Mouse (Mus musculus) embryonic facial prominence, embryonic 10.5 days (tissue): ENCODE measurements around the gene Oasl2. TPM values are rescaled to one million over a fixed set of nuclear protein-coding genes. Genes with fewer than 3 reads are reported as not detected.
"Not testable (repeated sequence)": the region's sequence is repeated elsewhere in the genome, so short reads cannot be mapped to it uniquely, and the experiment has no call there.

Experiments used
- DNase-seq: peaks from one replicate; pipeline ENCODE4 v3.0.0-alpha.2; 2017; ENCODE audit warnings: low spot score
- H3K27ac ChIP-seq: fragments of 300-500 bp; sonication (generic); replicated peaks from 2 replicates; pipeline ENCODE4 v1.5.1; 2016; ENCODE audit warnings: mild to moderate bottlenecking
- H3K27me3 ChIP-seq: fragments of 300-500 bp; sonication (generic); replicated peaks from 2 replicates; pipeline ENCODE4 v1.6.1; 2016; ENCODE audit warnings: low read depth, mild to moderate bottlenecking; ENCODE audit not compliant: poor library complexity, severe bottlenecking
- H3K36me3 ChIP-seq: fragments of 300-500 bp; sonication (generic); replicated peaks from 2 replicates; pipeline ENCODE4 v1.6.1; 2016; ENCODE audit warnings: mild to moderate bottlenecking, moderate library complexity
- H3K4me1 ChIP-seq: fragments of 300-500 bp; sonication (generic); 2 replicates; pipeline ENCODE4 v1.6.1; 2016
- H3K4me3 ChIP-seq: fragments of 300-500 bp; sonication (generic); 2 replicates; pipeline ENCODE4 v1.5.1; 2016; ENCODE audit warnings: mild to moderate bottlenecking, moderate library complexity
- H3K9me3 ChIP-seq: fragments of 300-500 bp; sonication (generic); 2 replicates; pipeline ENCODE4 v1.6.1; 2016; ENCODE audit warnings: mild to moderate bottlenecking
- WGBS: fragments of 180-500 bp; shearing (Covaris S2); methylation state at CpG from one replicate; pipeline ENCODE4 v1.1.7; 2016; 5-methylcytosine and 5-hydroxymethylcytosine counted together
- polyA plus RNA-seq: library from polyadenylated mRNA; unstranded; fragments of >200 nt; fragmentation: Nextera tagmentation; extraction: Ambion mirVana; gene quantifications from 2 replicates; pipeline ENCODE4 v1.2.1, GENCODE M21; 2016

Oasl2 gene
- polyA plus RNA-seq, 1 experiment from 2014 or later: 0.72 TPM

- H3K27ac ChIP-seq, DNase-seq, H3K4me3 ChIP-seq, H3K9me3 ChIP-seq, H3K36me3 ChIP-seq, H3K27me3 ChIP-seq: not testable (repeated sequence)
- peaks cover 21% of the 10 kb centered on the region for H3K4me1 ChIP-seq
- WGBS: 85% methylated on average over 6 of the region's 7 CpGs
These were observed 14.4 kb upstream of the Oasl2 start for GRCm38 (mm10) chr5:114882319-114882718.

- Histone ChIP-seq H3K9me3 (no peaks in the 10 kb centered on the region), H3K4me1 (peaks cover 14% of the 10 kb centered on the region), H3K27me3 (no peaks in the 10 kb centered on the region), H3K27ac (no peak overlapping the region), H3K36me3 (no peaks in the 10 kb centered on the region), H3K4me3 (no peak overlapping the region)
- WGBS: 93% methylated on average over 11 of the region's 11 CpGs
- no peak for DNase-seq
These were observed 13.7 kb upstream of the Oasl2 start for GRCm38 (mm10) chr5:114883022-114883421.

- H3K27me3 ChIP-seq: no peaks in the 10 kb centered on the region
- no peak overlapping the region for H3K27ac ChIP-seq
- WGBS: 89% methylated on average over 6 of the region's 6 CpGs
- no peaks in the 10 kb centered on the region for H3K36me3 ChIP-seq
- DNase-seq: no peak
- H3K9me3 ChIP-seq: no peaks in the 10 kb centered on the region
- peaks cover 9% of the 10 kb centered on the region for H3K4me1 ChIP-seq
- H3K4me3 ChIP-seq: no peak overlapping the region
These were observed 9.9 kb upstream of the Oasl2 start for GRCm38 (mm10) chr5:114886801-114887200.

- Histone ChIP-seq H3K27me3 (no peaks in the 10 kb centered on the region), H3K9me3 (no peaks in the 10 kb centered on the region), H3K27ac (no peak overlapping the region), H3K36me3 (no peaks in the 10 kb centered on the region), H3K4me1 (peaks cover 9% of the 10 kb centered on the region), H3K4me3 (no peak overlapping the region)
- 64% methylated on average over 2 of the region's 2 CpGs for WGBS
- DNase-seq: no peak
These were observed 7.7 kb upstream of the Oasl2 start for GRCm38 (mm10) chr5:114888995-114889394.

- H3K27ac ChIP-seq: no peak overlapping the region
- H3K4me1 ChIP-seq: peaks cover 15% of the 10 kb centered on the region
- DNase-seq: no peak
- H3K27me3 ChIP-seq: no peaks in the 10 kb centered on the region
- H3K36me3 ChIP-seq: no peaks in the 10 kb centered on the region
- no peaks in the 10 kb centered on the region for H3K9me3 ChIP-seq
- no peak overlapping the region for H3K4me3 ChIP-seq
- WGBS: 87% methylated on average over 4 of the region's 4 CpGs
These were observed 1.2 kb upstream of the Oasl2 start for GRCm38 (mm10) chr5:114895542-114895941.

GRCm38 (mm10) chr5:114897374-114897793, 648 bp downstream of the Oasl2 start:
- H3K27me3 ChIP-seq: no peaks in the 10 kb centered on the region
- peak overlapping the region; percentile 30; the same call in 1 of the 2 replicates for H3K4me3 ChIP-seq
- H3K27ac ChIP-seq: no peak overlapping the region
- H3K36me3 ChIP-seq: no peaks in the 10 kb centered on the region
- H3K9me3 ChIP-seq: no peaks in the 10 kb centered on the region
- peak; percentile 20 for DNase-seq
- WGBS: 8% methylated on average over 7 of the region's 7 CpGs
- H3K4me1 ChIP-seq: peaks cover 15% of the 10 kb centered on the region

GRCm38 (mm10) chr5:114898857-114899256, 2.1 kb downstream of the Oasl2 start:
- H3K36me3 ChIP-seq: no peaks in the 10 kb centered on the region
- H3K27me3 ChIP-seq: no peaks in the 10 kb centered on the region
- no peak overlapping the region for H3K27ac ChIP-seq
- WGBS: 79% methylated on average over 7 of the region's 7 CpGs
- peaks cover 15% of the 10 kb centered on the region for H3K4me1 ChIP-seq
- H3K9me3 ChIP-seq: no peaks in the 10 kb centered on the region
- no peak overlapping the region for H3K4me3 ChIP-seq
- DNase-seq: no peak

- no peaks in the 10 kb centered on the region for H3K36me3 ChIP-seq
- no peak overlapping the region for H3K27ac ChIP-seq
- H3K4me3 ChIP-seq: no peak overlapping the region
- peaks cover 7% of the 10 kb centered on the region for H3K4me1 ChIP-seq
- peaks cover 7% of the 10 kb centered on the region; the same call in 1 of the 2 replicates for H3K9me3 ChIP-seq
- no peaks in the 10 kb centered on the region for H3K27me3 ChIP-seq
- DNase-seq: peak; percentile 54
- 28% methylated on average over 1 of the region's 1 CpGs for whole genome bisulfite sequencing
These were observed 5.7 kb downstream of the Oasl2 start for GRCm38 (mm10) chr5:114902413-114902812.

GRCm38 (mm10) chr5:114908598-114909305, 12.0 kb downstream of the Oasl2 start:
- Histone ChIP-seq H3K27me3 (no peaks in the 10 kb centered on the region), H3K36me3 (no peaks in the 10 kb centered on the region), H3K4me3 (no peak overlapping the region), H3K27ac (no peak overlapping the region), H3K4me1 (0 out of 2 replicates have a peak, but pooled peaks cover 3% of the 10 kb centered on the region), H3K9me3 (peaks cover 7% of the 10 kb centered on the region; the same call in 1 of the 2 replicates)
- WGBS: 48% methylated on average over 13 of the region's 13 CpGs
- no peak for DNase-seq

- 72% methylated on average over 4 of the region's 4 CpGs for WGBS
- no peak for DNase-seq
- H3K36me3 ChIP-seq: no peaks in the 10 kb centered on the region
- H3K4me3 ChIP-seq: no peak overlapping the region
- peaks cover 9% of the 10 kb centered on the region for H3K4me1 ChIP-seq
- H3K9me3 ChIP-seq: no peaks in the 10 kb centered on the region
- no peak overlapping the region for H3K27ac ChIP-seq
- H3K27me3 ChIP-seq: no peaks in the 10 kb centered on the region
These were observed 16.9 kb downstream of the Oasl2 start for GRCm38 (mm10) chr5:114913686-114914085.

GRCm38 (mm10) chr5:114914855-114915254, 18.1 kb downstream of the Oasl2 start:
- WGBS: 79% methylated on average over 8 of the region's 8 CpGs
- H3K36me3 ChIP-seq: no peaks in the 10 kb centered on the region
- no peak for DNase-seq
- no peak overlapping the region for H3K27ac ChIP-seq
- H3K4me1 ChIP-seq: peaks cover 8% of the 10 kb centered on the region
- H3K4me3 ChIP-seq: no peak overlapping the region
- H3K9me3 ChIP-seq: no peaks in the 10 kb centered on the region
- no peaks in the 10 kb centered on the region for H3K27me3 ChIP-seq

GRCm38 (mm10) chr5:114915854-114916253, 19.1 kb downstream of the Oasl2 start:
- Histone ChIP-seq H3K9me3 (no peaks in the 10 kb centered on the region), H3K36me3 (no peaks in the 10 kb centered on the region), H3K4me1 (peaks cover 8% of the 10 kb centered on the region)

GRCm38 (mm10) chr5:114916777-114917176, 20.0 kb downstream of the Oasl2 start:
- no peaks in the 10 kb centered on the region for H3K36me3 ChIP-seq
- 85% methylated on average over 4 of the region's 4 CpGs for WGBS
- H3K4me3 ChIP-seq: no peak overlapping the region
- no peaks in the 10 kb centered on the region for H3K9me3 ChIP-seq
- no peaks in the 10 kb centered on the region for H3K27me3 ChIP-seq
- peaks cover 8% of the 10 kb centered on the region for H3K4me1 ChIP-seq
- DNase-seq: no peak
- no peak overlapping the region for H3K27ac ChIP-seq

More at GRCm38 (mm10) chr5:114915854-114916253, 19.1 kb downstream of the Oasl2 start:
- Histone ChIP-seq H3K4me3 (no peak overlapping the region), H3K27me3 (no peaks in the 10 kb centered on the region), H3K27ac (no peak overlapping the region)
- no peak for DNase-seq
- WGBS: 79% methylated on average over 5 of the region's 5 CpGs
